Mouse (Mus musculus): ENCODE data around the gene C1ql4. TPM values are rescaled to one million over a fixed set of nuclear protein-coding genes. Genes with fewer than 3 reads are reported as not detected.
"Not testable (repeated sequence)": the region's sequence is repeated elsewhere in the genome, so short reads cannot be mapped to it uniquely, and the experiment has no call there.

The C1ql4 gene
- polyA plus RNA-seq, 1 experiment from 2014 or later: 0.17 TPM

DNA sequence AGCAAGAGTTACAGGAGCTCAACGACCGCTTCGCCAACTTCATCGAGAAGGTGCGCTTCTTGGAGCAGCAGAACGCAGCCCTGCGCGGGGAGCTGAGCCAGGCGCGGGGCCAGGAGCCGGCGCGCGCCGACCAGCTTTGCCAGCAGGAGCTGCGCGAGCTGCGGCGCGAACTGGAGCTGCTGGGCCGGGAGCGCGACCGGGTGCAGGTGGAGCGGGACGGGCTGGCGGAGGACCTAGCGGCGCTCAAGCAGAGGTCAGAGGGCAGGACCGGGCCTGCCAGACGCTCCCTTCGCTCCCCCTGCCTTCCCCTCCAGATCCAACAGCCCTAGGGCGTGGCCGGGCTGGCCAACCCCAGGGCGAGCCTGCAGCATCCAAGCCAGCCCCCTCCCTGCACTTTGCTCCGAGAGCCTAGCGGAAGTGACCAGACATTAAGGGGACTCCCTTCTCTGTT lies 32.1 kb downstream of the C1ql4 start:
- peak; percentile 66 for ATAC-seq
- Histone ChIP-seq H3K4me1 (ENCODE audit: control insufficient read depth, insufficient read depth, low read length) (peaks cover 17% of the 10 kb centered on the region), H3K27me3 (replicated peaks; ENCODE audit: control insufficient read depth, insufficient read depth, low read length) (peaks cover 61% of the 10 kb centered on the region), H3K9me3 (ENCODE audit: control insufficient read depth, low read length) (no peaks in the 10 kb centered on the region), H3K4me3 (ENCODE audit: low read length) (peak overlapping the region; percentile 47), H3K4me2 (ENCODE audit: low read depth, low read length) (peak overlapping the region; percentile 72), H3K9ac (ENCODE audit: low read depth, low read length) (peak overlapping the region; percentile 49), H3K27ac (ENCODE audit: low read length) (no peak overlapping the region), H3K36me3 (ENCODE audit: control insufficient read depth, insufficient read depth, low read length) (no peaks in the 10 kb centered on the region)
- WGBS: under 1% methylated on average over 37 of the region's 37 CpGs

DNA sequence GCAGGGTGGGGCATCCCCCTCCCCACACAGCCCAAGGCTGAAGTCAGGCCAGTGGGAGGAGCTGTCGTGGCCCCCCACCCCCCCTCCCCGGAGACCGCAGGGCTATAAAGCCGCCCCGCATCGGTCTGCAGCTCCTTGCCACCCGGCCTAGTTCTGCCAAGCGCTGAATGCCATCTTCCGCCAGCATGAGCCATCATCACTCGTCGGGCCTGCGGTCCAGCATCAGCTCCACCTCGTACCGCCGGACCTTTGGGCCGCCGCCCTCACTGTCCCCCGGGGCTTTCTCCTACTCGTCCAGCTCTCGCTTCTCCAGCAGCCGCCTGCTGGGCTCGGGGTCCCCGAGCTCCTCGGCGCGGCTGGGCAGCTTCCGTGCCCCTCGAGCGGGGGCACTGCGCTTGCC lies 32.6 kb downstream of the C1ql4 start, which contains the start of gene Prph:
Gene Prph, plus strand, starts transcription at position 135 of the 400 bp plus-strand sequence.
- Histone ChIP-seq H3K4me2 (ENCODE audit: low read depth, low read length) (peak within 1 kb of the TSS; percentile 72), H3K27ac (ENCODE audit: low read length) (no peak within 1 kb of the TSS), H3K36me3 (ENCODE audit: control insufficient read depth, insufficient read depth, low read length) (no peaks in the 10 kb centered on the region), H3K4me1 (ENCODE audit: control insufficient read depth, insufficient read depth, low read length) (peaks cover 17% of the 10 kb centered on the region), H3K27me3 (replicated peaks; ENCODE audit: control insufficient read depth, insufficient read depth, low read length) (peaks cover 61% of the 10 kb centered on the region), H3K9ac (ENCODE audit: low read depth, low read length) (peak within 1 kb of the TSS; percentile 49), H3K4me3 (ENCODE audit: low read length) (peak within 1 kb of the TSS; percentile 47), H3K9me3 (ENCODE audit: control insufficient read depth, low read length) (no peaks in the 10 kb centered on the region)
- ATAC-seq: 0 out of 2 replicates have a peak, but pooled peaks have one; percentile 2
- 5% methylated on average over 29 of the region's 30 CpGs for WGBS

DNA sequence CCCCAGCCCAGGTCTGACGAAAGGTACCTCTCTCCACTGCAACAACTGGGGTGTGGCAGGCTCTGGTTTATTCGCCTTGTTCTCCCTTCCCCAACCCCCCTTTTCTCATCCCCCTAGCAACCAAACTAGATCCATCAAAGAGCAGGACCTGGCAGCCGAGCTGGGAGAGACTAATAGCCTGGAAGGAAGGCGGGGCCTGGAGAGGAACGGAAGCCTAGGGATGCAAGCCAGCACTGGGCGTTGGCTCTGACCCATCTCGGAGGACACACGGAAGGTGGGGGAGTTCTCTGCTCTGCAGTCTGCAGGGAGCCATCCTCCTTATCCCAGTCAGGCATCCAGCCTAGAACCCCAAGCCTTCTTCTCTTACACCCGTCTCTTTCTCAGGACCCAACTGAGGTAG lies 34.2 kb downstream of the C1ql4 start:
- peaks cover 58% of the 10 kb centered on the region for H3K27me3 ChIP-seq (replicated peaks; ENCODE audit: control insufficient read depth, insufficient read depth, low read length)
- H3K9ac ChIP-seq (ENCODE audit: low read depth, low read length): no peak overlapping the region
- no peak overlapping the region for H3K27ac ChIP-seq (ENCODE audit: low read length)
- 11% methylated on average over 9 of the region's 9 CpGs for WGBS
- ATAC-seq: 0 out of 2 replicates have a peak, but pooled peaks have one; percentile 44
- H3K36me3 ChIP-seq (ENCODE audit: control insufficient read depth, insufficient read depth, low read length): no peaks in the 10 kb centered on the region
- no peaks in the 10 kb centered on the region for H3K9me3 ChIP-seq (ENCODE audit: control insufficient read depth, low read length)
- no peak overlapping the region for H3K4me2 ChIP-seq (ENCODE audit: low read depth, low read length)
- H3K4me3 ChIP-seq (ENCODE audit: low read length): no peak overlapping the region
- H3K4me1 ChIP-seq (ENCODE audit: control insufficient read depth, insufficient read depth, low read length): peaks cover 17% of the 10 kb centered on the region

DNA sequence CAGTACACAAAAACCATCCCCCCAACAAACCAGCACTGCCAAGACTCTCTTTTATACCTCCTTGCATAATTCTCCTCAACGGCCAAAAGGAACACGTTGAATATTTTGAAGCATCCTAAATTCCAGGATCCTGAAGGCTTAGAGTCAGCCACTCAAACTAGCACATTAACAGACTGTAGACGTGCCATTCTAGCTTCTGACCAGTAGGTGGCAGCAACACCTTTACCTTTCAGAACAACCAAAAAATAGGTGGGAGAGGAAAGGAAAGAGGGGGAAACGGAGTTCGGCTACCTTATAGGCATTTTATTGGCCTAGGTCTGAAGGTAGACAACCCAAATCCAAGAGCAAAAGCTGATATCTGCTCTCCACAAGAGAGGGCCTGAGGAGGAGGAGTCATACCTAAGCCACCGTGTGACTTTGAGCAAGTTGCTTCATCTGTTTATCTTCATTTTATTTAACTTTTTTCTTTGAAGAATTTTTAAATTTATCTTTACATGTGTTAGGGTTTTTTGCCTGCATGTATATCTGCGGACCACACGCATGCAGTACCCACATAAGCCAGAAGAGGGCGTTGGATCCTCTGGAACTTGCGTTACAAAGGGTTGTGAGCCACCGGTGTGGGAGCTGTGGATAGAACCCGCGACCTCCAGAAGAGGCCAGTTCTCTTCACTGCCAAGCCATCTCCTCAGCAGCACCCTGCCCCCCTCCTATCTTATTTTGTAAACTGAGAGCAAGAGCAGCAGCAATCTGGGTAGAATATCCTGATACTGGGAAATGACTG lies 38.0 kb downstream of the C1ql4 start:
- 32% methylated on average over 13 of the region's 13 CpGs for WGBS

DNA sequence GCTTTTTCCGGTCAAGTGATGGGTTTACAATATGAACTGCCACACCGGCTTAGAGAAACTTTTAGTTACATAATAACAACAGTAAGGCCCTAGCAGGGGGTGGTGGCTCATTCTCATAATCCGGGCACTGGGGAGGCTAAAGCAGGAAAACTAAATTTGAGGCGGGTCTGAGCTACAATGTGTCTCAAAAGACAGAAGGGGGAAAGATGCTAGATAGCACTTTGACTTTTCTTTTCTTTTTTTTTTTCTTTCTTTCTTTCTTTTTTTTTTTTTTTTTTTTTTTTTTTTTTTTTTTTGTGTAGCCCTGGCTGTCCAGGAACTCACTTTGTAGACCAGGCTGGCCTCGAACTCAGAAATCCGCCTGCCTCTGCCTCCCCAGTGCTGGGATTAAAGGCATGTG lies 41.9 kb downstream of the C1ql4 start:
- not testable (repeated sequence) for H3K9me3 ChIP-seq (ENCODE audit: control insufficient read depth, low read length); H3K4me2 ChIP-seq (ENCODE audit: low read depth, low read length); H3K27me3 ChIP-seq (replicated peaks; ENCODE audit: control insufficient read depth, insufficient read depth, low read length); H3K27ac ChIP-seq (ENCODE audit: low read length); H3K4me1 ChIP-seq (ENCODE audit: control insufficient read depth, insufficient read depth, low read length); H3K9ac ChIP-seq (ENCODE audit: low read depth, low read length); ATAC-seq; H3K36me3 ChIP-seq (ENCODE audit: control insufficient read depth, insufficient read depth, low read length); H3K4me3 ChIP-seq (ENCODE audit: low read length)
- WGBS: 82% methylated on average over 6 of the region's 6 CpGs

More for the DNA sequence above, 38.0 kb downstream of the C1ql4 start:
- Histone ChIP-seq H3K9me3 (ENCODE audit: control insufficient read depth, low read length) (no peaks in the 10 kb centered on the region), H3K27ac (ENCODE audit: low read length) (no peak overlapping the region), H3K9ac (ENCODE audit: low read depth, low read length) (no peak overlapping the region), H3K4me1 (ENCODE audit: control insufficient read depth, insufficient read depth, low read length) (peaks cover 7% of the 10 kb centered on the region), H3K4me2 (ENCODE audit: low read depth, low read length) (no peak overlapping the region), H3K36me3 (ENCODE audit: control insufficient read depth, insufficient read depth, low read length) (no peaks in the 10 kb centered on the region), H3K27me3 (replicated peaks; ENCODE audit: control insufficient read depth, insufficient read depth, low read length) (peaks cover 20% of the 10 kb centered on the region), H3K4me3 (ENCODE audit: low read length) (no peak overlapping the region)
- ATAC-seq: no peak

DNA sequence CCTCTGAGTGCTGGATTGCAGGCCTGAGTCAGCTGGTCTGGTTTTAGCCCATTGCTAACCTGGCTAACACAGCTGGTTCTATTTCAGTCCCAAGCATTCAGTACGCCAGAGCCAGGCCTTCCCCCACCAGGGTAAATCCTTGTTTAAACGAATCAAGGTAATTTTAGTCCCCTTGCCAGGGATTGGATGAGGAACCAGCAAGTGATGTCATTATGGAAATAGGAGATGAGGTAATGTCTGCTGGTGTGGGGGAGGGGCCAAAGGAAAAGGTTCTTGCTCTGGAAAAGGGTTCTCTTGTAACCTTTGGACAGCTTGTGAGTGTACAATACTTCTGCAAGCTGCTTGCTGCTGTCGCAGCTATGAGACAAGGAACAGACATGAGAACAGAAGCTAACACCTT lies 42.8 kb downstream of the C1ql4 start:
- WGBS: 34% methylated on average over 3 of the region's 3 CpGs
- ATAC-seq: peak; percentile 60
- Histone ChIP-seq H3K4me1 (ENCODE audit: control insufficient read depth, insufficient read depth, low read length) (peaks cover 5% of the 10 kb centered on the region; the same call in 1 of the 2 replicates), H3K4me3 (ENCODE audit: low read length) (no peak overlapping the region), H3K9ac (ENCODE audit: low read depth, low read length) (no peak overlapping the region), H3K36me3 (ENCODE audit: control insufficient read depth, insufficient read depth, low read length) (no peaks in the 10 kb centered on the region), H3K27me3 (replicated peaks; ENCODE audit: control insufficient read depth, insufficient read depth, low read length) (no peaks in the 10 kb centered on the region), H3K9me3 (ENCODE audit: control insufficient read depth, low read length) (no peaks in the 10 kb centered on the region), H3K27ac (ENCODE audit: low read length) (no peak overlapping the region), H3K4me2 (ENCODE audit: low read depth, low read length) (no peak overlapping the region)

DNA sequence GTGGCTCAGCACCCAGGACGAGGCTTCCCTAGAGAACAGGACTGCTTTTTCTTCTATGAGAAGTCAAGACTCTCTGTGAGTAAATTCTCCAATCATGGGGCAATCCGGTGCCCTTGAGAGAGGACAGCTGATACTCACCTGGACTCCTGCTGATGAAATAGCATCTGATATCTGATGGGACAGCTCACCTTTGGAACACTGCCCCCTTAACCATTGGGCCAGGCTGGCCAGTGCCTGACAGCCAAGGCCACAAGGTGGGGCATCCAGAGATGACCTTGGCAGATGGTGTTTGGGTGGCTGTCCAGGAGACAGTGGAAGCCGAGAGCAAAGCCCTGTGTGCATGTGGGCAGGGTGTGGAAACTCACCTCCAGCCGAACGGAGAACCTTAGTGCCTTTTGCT lies 45.3 kb downstream of the C1ql4 start:
- no peaks in the 10 kb centered on the region for H3K36me3 ChIP-seq (ENCODE audit: control insufficient read depth, insufficient read depth, low read length)
- H3K4me2 ChIP-seq (ENCODE audit: low read depth, low read length): no peak overlapping the region
- H3K4me3 ChIP-seq (ENCODE audit: low read length): no peak overlapping the region
- H3K9ac ChIP-seq (ENCODE audit: low read depth, low read length): no peak overlapping the region
- H3K4me1 ChIP-seq (ENCODE audit: control insufficient read depth, insufficient read depth, low read length): peaks cover 5% of the 10 kb centered on the region; the same call in 1 of the 2 replicates
- no peak for ATAC-seq
- WGBS: 75% methylated on average over 5 of the region's 5 CpGs
- H3K27ac ChIP-seq (ENCODE audit: low read length): no peak overlapping the region
- H3K9me3 ChIP-seq (ENCODE audit: control insufficient read depth, low read length): no peaks in the 10 kb centered on the region
- H3K27me3 ChIP-seq (replicated peaks; ENCODE audit: control insufficient read depth, insufficient read depth, low read length): no peaks in the 10 kb centered on the region

DNA sequence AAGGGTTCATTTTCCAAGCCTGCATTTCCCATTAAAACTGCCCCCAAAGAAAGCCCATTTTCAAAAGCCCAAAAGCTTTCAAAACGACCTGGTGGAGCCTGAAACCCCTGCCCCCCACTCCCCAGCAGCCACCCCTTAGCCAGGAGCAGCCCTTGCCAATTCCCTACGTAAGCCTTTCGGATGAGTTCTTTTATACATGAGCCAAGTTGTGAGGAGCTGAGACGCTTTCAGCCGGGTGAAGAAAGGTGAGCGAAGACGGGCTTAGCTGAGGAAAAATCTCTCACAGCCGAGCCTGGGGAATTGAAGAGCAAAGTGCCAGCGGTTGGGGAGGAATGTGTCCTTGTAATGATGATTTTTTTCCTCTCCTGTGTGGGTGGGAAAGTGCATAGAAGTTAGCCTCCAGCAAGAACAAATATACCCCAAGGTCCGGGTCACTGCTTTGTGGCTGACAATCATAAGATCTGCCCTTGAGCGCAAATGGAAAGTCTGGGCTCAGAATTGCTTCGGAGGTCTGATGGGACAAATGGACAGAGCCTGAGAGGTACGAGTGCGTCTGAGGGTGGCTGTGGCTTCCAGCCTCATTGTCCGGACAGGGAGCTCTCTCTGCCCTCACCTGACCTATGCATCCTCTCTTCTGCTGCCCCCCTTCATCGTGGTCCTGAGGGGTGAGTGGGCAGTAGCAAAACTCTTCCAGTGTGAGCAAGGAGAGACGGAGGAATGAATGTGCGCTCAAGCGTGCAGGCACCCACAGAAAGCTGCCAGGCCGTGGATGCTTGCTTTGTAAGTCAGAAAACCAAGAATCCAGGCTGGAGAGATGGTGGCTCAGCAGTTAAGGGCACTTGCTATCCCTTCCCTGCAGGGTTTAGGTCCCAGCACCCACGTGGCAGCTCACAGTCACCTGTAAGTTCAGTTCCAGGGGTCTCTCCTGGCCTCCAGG lies 46.4 kb downstream of the C1ql4 start:
- Histone ChIP-seq H3K4me3 (ENCODE audit: low read length) (no peak overlapping the region), H3K36me3 (ENCODE audit: control insufficient read depth, insufficient read depth, low read length) (peaks cover 6% of the 10 kb centered on the region; the same call in 1 of the 2 replicates), H3K4me2 (ENCODE audit: low read depth, low read length) (no peak overlapping the region), H3K4me1 (ENCODE audit: control insufficient read depth, insufficient read depth, low read length) (peaks cover 5% of the 10 kb centered on the region; the same call in 1 of the 2 replicates), H3K9me3 (ENCODE audit: control insufficient read depth, low read length) (no peaks in the 10 kb centered on the region), H3K9ac (ENCODE audit: low read depth, low read length) (no peak overlapping the region), H3K27ac (ENCODE audit: low read length) (no peak overlapping the region), H3K27me3 (replicated peaks; ENCODE audit: control insufficient read depth, insufficient read depth, low read length) (no peaks in the 10 kb centered on the region)
- ATAC-seq: no peak
- WGBS: 62% methylated on average over 21 of the region's 21 CpGs
